Mouse (Mus musculus): ENCODE results near the gene Ric3. TPM values are rescaled to one million over a fixed set of nuclear protein-coding genes. Genes with fewer than 3 reads are reported as not detected.
A peak's percentile ranks its signal among the peaks of the same experiment; 100 is the strongest.

Ric3 gene
- total RNA-seq, 2 experiments from 2014 or later: 63.5 to 69.2 TPM

GRCm38 (mm10) chr7:109059536-109059935 is 23.6 kb downstream of the Ric3 start:
- intact Hi-C loops (cut with DNase I): no loop called here
- no peak for DNase-seq (ENCODE audit: low spot score in 2 of 2)

GRCm38 (mm10) chr7:109050831-109051230 is 32.3 kb downstream of the Ric3 start:
- intact Hi-C loops (cut with DNase I): no loop called here
- no peak for DNase-seq (ENCODE audit: low spot score in 2 of 2)

DNA sequence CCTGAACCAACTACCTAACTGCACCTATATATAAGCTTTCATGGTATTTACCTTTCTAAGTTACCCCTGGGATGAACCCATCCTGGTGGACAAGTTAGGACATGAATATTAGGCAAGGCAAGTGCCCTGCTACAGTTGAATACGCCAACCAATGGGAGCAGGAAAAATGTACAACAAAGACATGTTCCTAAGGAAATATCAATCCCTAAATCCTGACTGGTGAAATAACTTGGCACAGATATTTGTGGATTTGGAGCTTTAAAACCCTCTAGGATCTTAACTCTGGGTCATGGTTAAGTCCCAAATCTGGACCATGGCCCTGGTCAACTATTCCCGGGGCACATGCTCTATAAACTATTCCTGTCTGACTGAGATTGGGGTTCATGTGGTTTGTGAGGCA is 37.3 kb downstream of the Ric3 start:
- intact Hi-C loops (cut with DNase I): no loop called here
- no peak for DNase-seq (ENCODE audit: low spot score in 2 of 2)

- DNase-seq (ENCODE audit: low spot score in 2 of 2): peak in 1 of 2 experiments; percentile 62
- intact Hi-C loops (cut with DNase I): no loop called here
These were observed 43.7 kb downstream of the Ric3 start for GRCm38 (mm10) chr7:109039445-109039844.

- peak in 1 of 2 experiments; percentile 3 for DNase-seq (ENCODE audit: low spot score in 2 of 2)
- intact Hi-C loops (cut with DNase I): no loop called here
These were observed 44.1 kb downstream of the Ric3 start for GRCm38 (mm10) chr7:109038987-109039386.

- peak in 1 of 2 experiments; percentile 3 for DNase-seq (ENCODE audit: low spot score in 2 of 2)
- intact Hi-C loops (cut with DNase I): no loop called here
These were observed 44.9 kb downstream of the Ric3 start for GRCm38 (mm10) chr7:109038121-109038735.

GRCm38 (mm10) chr7:109032054-109032453 is 51.1 kb downstream of the Ric3 start:
- no peak for DNase-seq (ENCODE audit: low spot score in 2 of 2)
- intact Hi-C loops (cut with DNase I): no loop called here

GRCm38 (mm10) chr7:109031331-109031730 is 51.8 kb downstream of the Ric3 start:
- intact Hi-C loops (cut with DNase I): no loop called here
- no peak for DNase-seq (ENCODE audit: low spot score in 2 of 2)

DNA sequence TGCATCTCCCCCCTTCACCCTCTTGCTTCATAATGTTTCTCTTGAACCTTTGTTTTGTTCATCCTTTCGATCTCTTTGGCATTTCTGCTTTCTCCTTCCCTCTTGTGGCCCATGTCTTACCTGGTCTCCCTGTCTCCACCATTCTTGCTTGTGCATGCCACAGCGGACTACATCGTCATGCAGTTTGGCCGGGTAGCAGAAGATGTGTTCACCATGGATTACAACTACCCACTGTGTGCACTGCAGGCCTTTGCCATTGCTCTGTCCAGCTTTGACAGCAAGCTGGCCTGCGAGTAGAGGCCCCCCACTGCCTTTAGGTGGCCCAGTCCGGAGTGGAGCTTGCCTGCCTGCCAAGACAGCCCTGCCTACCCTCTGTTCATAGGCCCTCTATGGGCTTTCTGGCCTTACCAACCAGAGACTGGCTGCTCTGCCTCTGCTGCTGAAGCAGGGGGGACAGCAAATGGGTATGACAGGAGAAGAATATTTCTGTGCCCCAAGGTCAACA is 53.1 kb downstream of the Ric3 start:
- intact Hi-C loops (cut with DNase I): loop anchor here (2.0 to 10.0 kb wide), 2 partner anchors 85 to 215 kb away; no protein-coding TSS in a partner anchor
- no peak for DNase-seq (ENCODE audit: low spot score in 2 of 2)

DNA sequence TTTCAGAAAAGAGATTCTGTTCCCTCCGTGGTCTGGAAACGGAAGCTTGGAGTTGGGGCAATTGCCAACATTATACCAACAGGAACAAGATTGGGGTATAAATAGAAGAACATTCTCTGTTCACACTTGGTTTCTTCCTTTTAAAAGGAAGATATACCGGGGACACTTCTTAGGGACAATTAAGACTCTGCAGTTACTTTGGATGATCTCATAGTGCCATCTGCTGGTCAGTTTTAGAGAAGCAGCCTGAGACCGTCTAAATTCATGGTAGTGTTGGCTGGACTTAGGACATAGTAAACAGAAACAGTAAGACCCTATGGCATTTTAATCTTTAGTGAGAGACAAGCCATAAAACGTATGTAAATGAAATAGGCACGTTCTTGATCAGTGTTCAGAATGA is 54.9 kb downstream of the Ric3 start:
- DNase-seq (ENCODE audit: low spot score in 2 of 2): peak in 1 of 2 experiments; percentile 67
- intact Hi-C loops (cut with DNase I): loop anchor here (2.0 to 10.0 kb wide), 2 partner anchors 83 to 213 kb away; no protein-coding TSS in a partner anchor

- intact Hi-C loops (cut with DNase I): loop anchor here (2.0 to 10.0 kb wide), 2 partner anchors 83 to 213 kb away; no protein-coding TSS in a partner anchor
- DNase-seq (ENCODE audit: low spot score in 2 of 2): no peak
These were observed 55.4 kb downstream of the Ric3 start for GRCm38 (mm10) chr7:109027721-109028120.

- intact Hi-C loops (cut with DNase I): loop anchor here (10.0 kb wide), 1 partner anchor 212 kb away; no protein-coding TSS in a partner anchor
- no peak for DNase-seq (ENCODE audit: low spot score in 2 of 2)
These were observed 56.2 kb downstream of the Ric3 start for GRCm38 (mm10) chr7:109026976-109027375.

GRCm38 (mm10) chr7:109025743-109026142 is 57.4 kb downstream of the Ric3 start:
- intact Hi-C loops (cut with DNase I): loop anchor here (10.0 kb wide), 1 partner anchor 211 kb away; no protein-coding TSS in a partner anchor
- no peak for DNase-seq (ENCODE audit: low spot score in 2 of 2)

GRCm38 (mm10) chr7:109021428-109021827 is 61.7 kb downstream of the Ric3 start:
- intact Hi-C loops (cut with DNase I): loop anchor here (2.0 to 10.0 kb wide), 2 partner anchors 55 to 207 kb away; no protein-coding TSS in a partner anchor
- peak; percentile 66 to 69 for DNase-seq (ENCODE audit: low spot score in 2 of 2)

- no peak for DNase-seq (ENCODE audit: low spot score in 2 of 2)
- intact Hi-C loops (cut with DNase I): no loop called here
These were observed 63.9 kb downstream of the Ric3 start for GRCm38 (mm10) chr7:109019243-109019642.

GRCm38 (mm10) chr7:109016378-109016923 is 66.7 kb downstream of the Ric3 start:
- intact Hi-C loops (cut with DNase I): no loop called here
- no peak for DNase-seq (ENCODE audit: low spot score in 2 of 2)

DNA sequence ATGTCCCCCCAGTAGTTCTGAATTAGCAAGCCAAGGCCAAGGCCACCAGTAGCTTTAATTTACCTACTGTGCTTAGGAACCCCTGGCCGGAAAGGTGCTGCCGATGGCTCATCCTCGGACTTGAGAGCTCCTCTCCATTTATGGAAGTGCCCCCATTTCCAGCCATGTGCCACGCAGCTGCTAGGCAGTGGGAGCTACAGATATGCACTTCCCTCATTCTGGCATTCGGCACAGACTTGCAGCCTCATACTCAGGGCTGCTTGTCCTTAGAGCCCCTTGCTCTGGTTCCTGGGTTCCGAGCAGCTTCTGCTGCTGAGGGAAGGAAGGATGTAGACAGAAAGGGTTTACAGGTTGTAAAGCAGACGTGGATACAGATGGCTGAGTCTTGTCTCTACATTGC is 68.3 kb downstream of the Ric3 start:
- intact Hi-C loops (cut with DNase I): no loop called here
- no peak for DNase-seq (ENCODE audit: low spot score in 2 of 2)

DNA sequence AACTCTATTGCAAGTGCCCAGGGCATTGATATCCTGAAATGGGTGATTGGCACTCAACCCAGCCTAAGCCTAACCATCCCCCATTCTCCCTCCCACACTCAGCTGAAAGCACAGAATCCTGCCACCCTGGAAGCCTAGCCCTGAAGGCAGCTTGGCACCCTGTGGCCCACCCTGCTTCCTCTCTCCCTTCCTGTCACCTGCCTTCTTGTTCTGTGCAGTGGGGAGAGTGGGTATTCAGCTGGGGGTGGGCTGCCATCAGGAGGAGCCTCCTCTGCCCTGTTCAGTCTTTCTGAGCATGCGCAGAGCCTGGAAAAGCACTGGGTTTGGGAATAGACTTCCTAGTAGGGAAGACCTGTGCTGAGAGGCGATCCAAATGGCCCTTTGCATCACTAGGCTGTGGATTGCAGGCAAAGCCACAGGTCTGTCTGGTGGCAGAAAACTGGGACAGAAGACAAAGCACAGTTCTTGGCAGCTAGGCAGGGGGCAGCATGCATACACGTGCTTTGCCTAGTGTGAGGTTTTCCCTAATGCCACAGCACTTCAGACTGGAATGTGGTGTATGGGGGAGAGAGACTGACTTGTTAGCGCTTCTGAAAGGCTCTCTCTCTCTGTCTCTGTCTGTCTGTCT is 70.0 kb downstream of the Ric3 start:
- peak; percentile 60 to 75 for DNase-seq (ENCODE audit: low spot score in 2 of 2)
- intact Hi-C loops (cut with DNase I): no loop called here

DNA sequence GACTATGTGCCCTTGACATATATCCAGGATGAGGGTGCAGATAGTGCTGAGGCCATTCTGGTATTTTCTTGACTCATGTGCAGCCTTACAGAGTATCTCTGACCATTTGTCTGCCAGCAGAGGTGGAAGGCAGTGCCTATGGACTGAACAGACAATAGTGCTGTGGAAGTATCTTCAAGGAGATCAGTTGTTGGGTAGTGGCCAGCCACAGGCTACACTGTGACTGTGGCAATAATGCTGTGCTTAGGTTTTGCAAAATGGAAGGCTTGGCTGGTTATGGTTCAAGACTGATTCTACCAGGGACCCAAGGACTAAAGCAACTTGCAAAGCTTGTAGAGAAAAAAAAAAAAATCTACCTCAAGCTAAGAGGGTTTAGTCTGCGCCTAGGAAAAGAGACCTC is 70.6 kb downstream of the Ric3 start:
- no peak for DNase-seq (ENCODE audit: low spot score in 2 of 2)
- intact Hi-C loops (cut with DNase I): no loop called here

DNA sequence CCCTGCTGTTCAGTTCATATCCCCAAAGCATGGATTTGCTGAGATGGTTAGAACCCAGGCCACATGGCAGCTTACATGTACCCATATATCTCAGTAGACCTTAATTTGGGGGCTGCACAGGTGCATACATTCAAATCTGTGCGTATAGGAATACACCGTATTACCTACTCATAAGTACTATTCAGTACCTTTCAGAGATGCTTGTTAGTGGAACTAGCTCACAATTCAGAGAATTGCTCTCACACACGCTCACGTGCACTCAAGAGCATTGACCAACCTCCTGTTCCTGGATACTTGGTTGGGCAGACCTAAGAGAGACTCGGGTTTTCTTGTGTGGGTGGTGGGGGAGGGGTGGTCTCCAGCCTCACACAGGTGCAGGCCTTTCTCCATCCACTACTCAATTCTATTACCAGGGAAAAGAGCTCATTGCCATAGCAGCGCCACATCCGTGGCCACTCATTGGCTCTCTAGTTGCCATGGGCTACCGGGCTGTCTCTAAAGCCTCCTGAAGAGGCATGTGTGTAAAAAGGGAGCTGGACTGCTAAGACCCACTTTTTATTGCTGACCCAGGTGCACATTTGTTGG is 71.4 kb downstream of the Ric3 start:
- intact Hi-C loops (cut with DNase I): no loop called here

More for the DNA sequence above, 71.4 kb downstream of the Ric3 start:
- DNase-seq (ENCODE audit: low spot score in 2 of 2): peak; percentile 63 to 68

All from left cerebral cortex, postnatal 36 days (tissue).